Mouse (Mus musculus) CH12.LX (cell line): ENCODE results near the gene Blvra. TPM values are rescaled to one million over a fixed set of nuclear protein-coding genes. Genes with fewer than 3 reads are reported as not detected.

ENCODE experiments used
- DNase-seq: peaks from one replicate; pipeline ENCODE4 v3.0.0-alpha.2; 2013; ENCODE audit errors: extremely low read depth
- H3K27ac ChIP-seq: 2 replicates; pipeline ENCODE4 v1.5.1; 2012; ENCODE audit warnings: low read depth, mild to moderate bottlenecking, control low read depth, moderate library complexity; ENCODE audit not compliant: insufficient read depth
- H3K27me3 ChIP-seq: replicated peaks from 2 replicates; pipeline ENCODE3; 2012; ENCODE audit warnings: inconsistent platforms
- H3K36me3 ChIP-seq, 2 experiments: replicated peaks in 1 of 2; 2 replicates each; pipeline versions ENCODE3 to v1.6.1; 2012; ENCODE audit warnings: inconsistent platforms in 1 of 2, low read length in 1 of 2, mild to moderate bottlenecking in 1 of 2, mixed read lengths in 1 of 2, moderate library complexity in 1 of 2; ENCODE audit not compliant: control insufficient read depth in 1 of 2, insufficient read depth in 1 of 2
- H3K4me1 ChIP-seq, 2 experiments: 2 replicates each; pipeline ENCODE4 v1.6.1; 2012; ENCODE audit warnings: inconsistent platforms in 1 of 2, moderate library complexity in 1 of 2; ENCODE audit not compliant: insufficient read depth in 2 of 2, control insufficient read depth in 1 of 2
- H3K4me2 ChIP-seq: 2 replicates; pipeline ENCODE4 v1.6.1; 2012; ENCODE audit warnings: low read depth, mild to moderate bottlenecking, control low read depth; ENCODE audit not compliant: poor library complexity, insufficient read depth, severe bottlenecking
- H3K4me3 ChIP-seq, 3 experiments: fragments of 150-350 bp in 1 of 3; sonication (generic) in 1 of 3; replicated peaks in 1 of 3; 2 replicates each; pipeline versions ENCODE3 to v1.5.1; 2011 to 2012; ENCODE audit warnings: low read depth in 2 of 3, low read length in 2 of 3, mild to moderate bottlenecking in 2 of 3, moderate library complexity in 2 of 3, control low read depth in 1 of 3, improper control_type of control experiment in 1 of 3, inconsistent platforms in 1 of 3, mixed read lengths in 1 of 3; ENCODE audit not compliant: poor library complexity in 1 of 3
- H3K79me2 ChIP-seq: replicated peaks from 2 replicates; pipeline ENCODE4 v1.6.1; 2012; ENCODE audit warnings: mild to moderate bottlenecking, moderate library complexity; ENCODE audit not compliant: control insufficient read depth, poor library complexity, insufficient read depth, severe bottlenecking; ENCODE audit errors: extremely low read depth
- H3K9ac ChIP-seq: 2 replicates; pipeline ENCODE4 v1.6.1; 2012; ENCODE audit warnings: low read depth, mild to moderate bottlenecking, control low read depth, moderate library complexity; ENCODE audit not compliant: insufficient read depth
- H3K9me3 ChIP-seq: replicated peaks from 2 replicates; pipeline ENCODE3; 2012; ENCODE audit warnings: low read length, inconsistent platforms, mixed read lengths
- BHLHE40 ChIP-seq: IDR thresholded peaks from 2 replicates; pipeline ENCODE4 v1.6.1; 2011; ENCODE audit warnings: mild to moderate bottlenecking, low read depth, low read length, improper control_type of control experiment
- CHD2 ChIP-seq: IDR thresholded peaks from 2 replicates; pipeline ENCODE4 v1.6.1; 2011; ENCODE audit warnings: low read length, improper control_type of control experiment
- E2F4 ChIP-seq: IDR thresholded peaks from 2 replicates; pipeline ENCODE4 v1.6.1; 2011; ENCODE audit warnings: low read depth, low read length, improper control_type of control experiment; ENCODE audit not compliant: insufficient replicate concordance
- ELF1 ChIP-seq: IDR thresholded peaks from 2 replicates; pipeline ENCODE4 v1.6.1; 2014; ENCODE audit warnings: low read depth, mild to moderate bottlenecking, inconsistent platforms, low read length, improper control_type of control experiment
- ETS1 ChIP-seq: conservative IDR thresholded peaks from 2 replicates; pipeline ENCODE4 v1.6.1; 2012; ENCODE audit warnings: low read depth, mild to moderate bottlenecking, inconsistent platforms, low read length, improper control_type of control experiment, moderate library complexity
- HCFC1 ChIP-seq: IDR thresholded peaks from 2 replicates; pipeline ENCODE4 v1.6.1; 2012; ENCODE audit warnings: low read depth, mild to moderate bottlenecking, inconsistent platforms, low read length, improper control_type of control experiment
- IRF4 ChIP-seq: IDR thresholded peaks from 2 replicates; pipeline ENCODE4 v1.6.1; 2014; ENCODE audit warnings: low read depth, mild to moderate bottlenecking, inconsistent platforms, low read length, improper control_type of control experiment
- JUN ChIP-seq: IDR thresholded peaks from 2 replicates; pipeline ENCODE4 v1.6.1; 2011; ENCODE audit warnings: low read depth, mild to moderate bottlenecking, low read length, improper control_type of control experiment, moderate library complexity; ENCODE audit not compliant: insufficient read depth
- KAT2A ChIP-seq: IDR thresholded peaks from 2 replicates; pipeline ENCODE4 v1.6.1; 2012; ENCODE audit warnings: low read length, improper control_type of control experiment, inconsistent platforms; ENCODE audit not compliant: insufficient replicate concordance
- MAFK ChIP-seq: IDR thresholded peaks from 2 replicates; pipeline ENCODE4 v1.6.1; 2011; ENCODE audit warnings: low read length, improper control_type of control experiment; ENCODE audit not compliant: insufficient replicate concordance
- MAX ChIP-seq: IDR thresholded peaks from 2 replicates; pipeline ENCODE4 v1.6.1; 2011; ENCODE audit warnings: low read length, improper control_type of control experiment
- MAZ ChIP-seq: IDR thresholded peaks from 2 replicates; pipeline ENCODE4 v1.6.1; 2012; ENCODE audit warnings: low read depth, mild to moderate bottlenecking, inconsistent platforms, low read length, improper control_type of control experiment, moderate library complexity
- MEF2A ChIP-seq: IDR thresholded peaks from 2 replicates; pipeline ENCODE4 v1.6.1; 2014; ENCODE audit warnings: low read depth, mild to moderate bottlenecking, inconsistent platforms, low read length, improper control_type of control experiment, borderline replicate concordance
- MXI1 ChIP-seq: IDR thresholded peaks from 2 replicates; pipeline ENCODE4 v1.6.1; 2011; ENCODE audit warnings: mild to moderate bottlenecking, low read depth, low read length, improper control_type of control experiment
- MYC ChIP-seq: IDR thresholded peaks from 2 replicates; pipeline ENCODE4 v1.6.1; 2011; ENCODE audit warnings: low read depth, mild to moderate bottlenecking, improper control_type of control experiment, low read length
- NELFE ChIP-seq: IDR thresholded peaks from 2 replicates; pipeline ENCODE4 v1.6.1; 2011; ENCODE audit warnings: low read depth, low read length, improper control_type of control experiment
- POLR2A ChIP-seq: IDR thresholded peaks from 2 replicates; pipeline ENCODE4 v1.6.1; 2011; ENCODE audit warnings: low read depth, mild to moderate bottlenecking, improper control_type of control experiment, low read length
- POLR2AphosphoS2 ChIP-seq: IDR thresholded peaks from 2 replicates; pipeline ENCODE4 v1.6.1; 2011; ENCODE audit warnings: low read depth, low read length, improper control_type of control experiment
- TBP ChIP-seq: conservative IDR thresholded peaks from 2 replicates; pipeline ENCODE4 v1.6.1; 2011; ENCODE audit warnings: low read depth, low read length, improper control_type of control experiment
- TCF12 ChIP-seq: IDR thresholded peaks from 2 replicates; pipeline ENCODE4 v1.6.1; 2014; ENCODE audit warnings: low read depth, mild to moderate bottlenecking, inconsistent platforms, low read length, improper control_type of control experiment
- USF1 ChIP-seq: IDR thresholded peaks from 2 replicates; pipeline ENCODE4 v1.6.1; 2014; ENCODE audit warnings: low read depth, mild to moderate bottlenecking, inconsistent platforms, low read length, improper control_type of control experiment
- ZC3H11A ChIP-seq: IDR thresholded peaks from 2 replicates; pipeline ENCODE4 v1.6.1; 2012; ENCODE audit warnings: low read depth, mild to moderate bottlenecking, inconsistent platforms, low read length, improper control_type of control experiment
- ZMIZ1 ChIP-seq: IDR thresholded peaks from 2 replicates; pipeline ENCODE4 v1.6.1; 2012; ENCODE audit warnings: low read depth, mild to moderate bottlenecking, inconsistent platforms, low read length, improper control_type of control experiment
- ZNF384 ChIP-seq: IDR thresholded peaks from 2 replicates; pipeline ENCODE4 v1.6.1; 2012; ENCODE audit warnings: low read depth, low read length, improper control_type of control experiment, inconsistent platforms
- dilution Hi-C: fragments of 300-500 bp; cut with MboI; formaldehyde crosslinking; loops from 2 replicates; pipeline ENCODE4 v1.14.3; 2020; ENCODE audit warnings: low sequenced_read_pairs; ENCODE audit not compliant: extremely low pct_unique_long_range_greater_than_20kb, extremely low pct_ligation_motif_present
- in situ Hi-C: fragments of 300-500 bp; cut with MboI; formaldehyde crosslinking; loops from 3 replicates; pipeline ENCODE4 v1.14.3; 2019; ENCODE audit warnings: low sequenced_read_pairs, low pct_ligation_motif_present, low pct_unique_long_range_greater_than_20kb, mixed read lengths
- polyA plus RNA-seq: library from polyadenylated mRNA; unstranded; fragments of >175 nt; gene quantifications from 2 replicates; pipeline ENCODE4 v1.2.1, GENCODE M21; 2012; ENCODE audit warnings: low read depth; ENCODE audit not compliant: insufficient read length
- total RNA-seq, 2 experiments: library from RNA; depleted of rRNA; stranded (reverse); fragments of 300-350 nt in 1 of 2; fragments of >200 nt in 1 of 2; gene quantifications; 2 replicates each; pipeline ENCODE4 v1.2.3; 2012 to 2014

The Blvra gene
- total RNA-seq (2012; rRNA removed) (44.4 and 56.5 TPM in 2 replicates), total RNA-seq (2014; rRNA removed) (69.0 and 78.7 TPM in 2 replicates), polyA plus RNA-seq (38.4 and 46.7 TPM in 2 replicates)

DNA sequence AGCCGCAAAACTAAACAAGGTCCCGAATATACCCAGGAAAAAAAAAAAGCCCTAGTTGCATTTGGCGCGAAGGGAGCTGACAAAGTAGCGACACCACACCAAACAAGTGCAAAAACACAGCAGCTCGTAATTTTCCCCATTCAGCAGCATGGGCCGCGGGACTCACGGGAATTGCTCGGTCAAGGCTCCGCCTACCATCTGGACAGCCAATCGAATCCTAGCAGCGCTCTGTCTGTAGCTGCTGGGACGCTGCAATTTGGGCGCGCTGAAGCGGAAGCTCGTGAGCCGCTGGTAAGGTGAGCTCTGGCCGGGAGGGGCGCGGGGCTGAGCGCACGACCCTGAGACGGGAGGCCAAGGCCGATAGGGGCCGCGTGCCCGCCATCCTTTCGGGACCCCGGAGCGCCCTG, at the start of gene Blvra:
Blvra (plus strand) TSS at position 231 of the 407 bp plus-strand sequence.
- in situ Hi-C loops (no loop called here), dilution Hi-C loops (no loop called here)
- Histone ChIP-seq H3K4me2 (peak within 1 kb of the TSS; percentile 72), H3K4me3 (peak within 1 kb of the TSS; percentile 64 to 86 (median 80)), H3K27ac (peak within 1 kb of the TSS; percentile 29; the same call in 1 of the 2 replicates), H3K9ac (peak within 1 kb of the TSS; percentile 91), H3K27me3 (no peaks in the 10 kb centered on the region), H3K9me3 (no peaks in the 10 kb centered on the region), H3K4me1 (peaks cover 0 to 28% of the 10 kb centered on the region in 2 experiments; a peak in 3 of 4 replicates), H3K36me3 (peaks cover 2 to 36% of the 10 kb centered on the region in 2 experiments), H3K79me2 (no peaks in the 10 kb centered on the region; the same call in 1 of the 2 replicates)
- TF ChIP-seq MAZ (0 out of 2 replicates have a peak, but pooled peaks have one; percentile 32), ETS1 (0 out of 2 replicates have a peak, but pooled peaks have one; percentile 24), CHD2 (no peak), POLR2AphosphoS2 (peak; percentile 74; the same call in 1 of the 2 replicates), MXI1 (peak; percentile 80), TBP (no peak), POLR2A (peak; percentile 87), KAT2A (0 out of 2 replicates have a peak, but pooled peaks have one; percentile 43), MYC (peak; percentile 55; the same call in 1 of the 2 replicates), JUN (no peak), E2F4 (peak; percentile 62; the same call in 1 of the 2 replicates), MEF2A (no peak; the same call in 1 of the 2 replicates), ELF1 (peak; percentile 86), ZNF384 (peak; percentile 55), USF1 (no peak), ZMIZ1 (peak; percentile 89), TCF12 (peak; percentile 64), NELFE (peak; percentile 75), BHLHE40 (peak; percentile 77), MAFK (peak; percentile 55; the same call in 1 of the 2 replicates), HCFC1 (peak; percentile 61), IRF4 (peak; percentile 22; the same call in 1 of the 2 replicates), MAX (peak; percentile 57), ZC3H11A (no peak)
- DNase-seq, result peak; percentile 95
